Mouse (Mus musculus) heart, adult 2 months (tissue): Measurements from ENCODE around the gene Macrod2.

Experiments
- CTCF ChIP-seq: fragments of 200-600 bp; IDR thresholded peaks from 2 replicates; pipeline ENCODE4 v1.8.1; 2022; ENCODE audit warnings: antibody characterized with exemption, mild to moderate bottlenecking, moderate library complexity
- EP300 ChIP-seq: fragments of 200-500 bp; IDR thresholded peaks from 2 replicates; pipeline ENCODE4 v1.6.1; 2011; ENCODE audit warnings: low read depth, low read length, control low read depth; ENCODE audit not compliant: insufficient read depth
- POLR2A ChIP-seq: fragments of 200-500 bp; IDR thresholded peaks from 2 replicates; pipeline ENCODE4 v1.6.1; 2011; ENCODE audit warnings: mild to moderate bottlenecking, low read depth, low read length, control low read depth; ENCODE audit not compliant: insufficient read depth

GRCm38 (mm10) chr2:142344758-142345157 is 1949.6 kb downstream of the Macrod2 start:
- no peak for TF ChIP-seq CTCF
- TF ChIP-seq POLR2A: no peak
- no peak for TF ChIP-seq EP300
